Mouse (Mus musculus) lung, adult 2 months (tissue): ENCODE data around the gene Usp16. TPM values are rescaled to one million over a fixed set of nuclear protein-coding genes. Genes with fewer than 3 reads are reported as not detected.

Experiments
- DNase-seq: peaks from one replicate; pipeline ENCODE4 v3.0.0; 2022
- H3K4me1 ChIP-seq: fragments of 200-500 bp; 2 replicates; pipeline ENCODE4 v1.6.1; 2011; ENCODE audit warnings: low read length; ENCODE audit not compliant: control insufficient read depth, insufficient read depth
- H3K4me3 ChIP-seq: fragments of 200-500 bp; replicated peaks from 2 replicates; pipeline ENCODE3; 2011; ENCODE audit warnings: low read depth, mild to moderate bottlenecking, control low read depth, low read length; ENCODE audit errors: extremely low read depth
- CTCF ChIP-seq: fragments of 200-500 bp; IDR thresholded peaks from 2 replicates; pipeline ENCODE4 v1.5.1; 2011; ENCODE audit warnings: mild to moderate bottlenecking, low read length, control low read depth; ENCODE audit not compliant: insufficient read depth
- POLR2A ChIP-seq: fragments of 200-500 bp; IDR thresholded peaks from 2 replicates; pipeline ENCODE4 v1.6.1; 2011; ENCODE audit warnings: low read depth, mild to moderate bottlenecking, control low read depth, low read length, borderline replicate concordance; ENCODE audit errors: extremely low read depth
- WGBS: fragments of 180-500 bp; shearing (Covaris S2); methylation state at CpG from one replicate; pipeline ENCODE4 v1.1.7; 2018; 5-methylcytosine and 5-hydroxymethylcytosine counted together
- polyA plus RNA-seq: library from polyadenylated mRNA; depleted of rRNA; stranded (reverse); fragments of >200 nt; gene quantifications from 2 replicates; pipeline ENCODE4 v1.2.3, GENCODE M21; 2012

The Usp16 gene
- polyA plus RNA-seq, 1 experiment, result 19.0 TPM

DNA sequence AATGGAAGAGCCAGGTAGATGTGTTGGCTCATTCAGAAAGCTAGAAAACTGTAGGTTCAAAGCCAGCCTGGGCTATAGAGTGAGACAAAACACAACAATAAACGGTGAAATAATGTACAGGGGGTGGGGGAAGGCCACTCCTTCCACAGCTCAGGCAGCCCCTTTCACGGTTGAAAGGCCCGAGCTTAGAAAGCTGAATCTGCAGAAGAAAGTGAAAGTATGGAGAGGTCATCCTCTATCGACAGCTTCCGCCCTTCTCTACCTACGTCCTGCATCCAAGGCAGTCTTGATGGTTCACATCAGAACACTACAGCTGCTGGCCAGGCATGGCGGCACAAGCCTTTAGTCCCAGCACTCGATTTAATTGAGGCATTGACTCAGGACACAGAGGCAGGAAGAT lies 15.8 kb upstream of the Usp16 start:
- Histone ChIP-seq H3K4me3 (no peak overlapping the region), H3K4me1 (peaks cover 5% of the 10 kb centered on the region; the same call in 1 of the 2 replicates)
- 88% methylated on average over 8 of the region's 8 CpGs for WGBS
- no peak for DNase-seq
- TF ChIP-seq POLR2A (no peak), CTCF (no peak)

GRCm38 (mm10) chr16:87440184-87440686 lies 14.3 kb upstream of the Usp16 start, which contains the start of gene Rwdd2b:
TSS of gene Rwdd2b (minus strand) at chr16:87440573.
- H3K4me1 ChIP-seq, result peaks cover 5% of the 10 kb centered on the region; the same call in 1 of the 2 replicates
- peak within 1 kb of the TSS; percentile 98 for H3K4me3 ChIP-seq
- WGBS, result under 1% methylated on average over 38 of the region's 38 CpGs
- TF ChIP-seq CTCF (no peak), POLR2A (peak; percentile 62; the same call in 1 of the 2 replicates)
- peak; percentile 94 for DNase-seq

GRCm38 (mm10) chr16:87441089-87441488 lies 13.4 kb upstream of the Usp16 start:
- DNase-seq, result no peak
- Histone ChIP-seq H3K4me3 (peak overlapping the region; percentile 98), H3K4me1 (peaks cover 5% of the 10 kb centered on the region; the same call in 1 of the 2 replicates)
- no peak for TF ChIP-seq POLR2A
- TF ChIP-seq CTCF, result no peak
- 19% methylated on average over 9 of the region's 9 CpGs for WGBS

DNA sequence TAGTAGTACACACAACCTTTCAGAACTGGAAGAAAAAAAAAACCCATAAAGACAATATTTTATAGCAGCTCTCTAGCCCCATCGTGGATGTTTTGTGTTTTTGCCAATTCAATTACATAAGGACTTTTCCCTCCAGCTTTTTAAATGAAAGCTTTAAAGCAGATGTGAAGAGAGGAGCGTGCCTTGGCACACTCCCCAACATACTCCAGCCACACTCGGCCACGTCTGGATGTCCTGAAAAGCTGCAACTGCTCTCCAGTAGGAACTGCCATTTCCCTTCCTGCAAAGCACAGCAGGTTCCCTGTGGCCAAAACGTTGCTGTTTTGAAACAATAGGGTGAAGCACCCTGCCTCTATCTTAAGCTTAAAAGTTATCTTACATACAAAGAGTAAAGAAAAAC lies 12.2 kb upstream of the Usp16 start:
- DNase-seq, result no peak
- TF ChIP-seq CTCF (no peak), POLR2A (no peak)
- WGBS, result 27% methylated on average over 5 of the region's 5 CpGs
- Histone ChIP-seq H3K4me1 (peaks cover 5% of the 10 kb centered on the region; the same call in 1 of the 2 replicates), H3K4me3 (no peak overlapping the region)

- TF ChIP-seq CTCF, result no peak
- TF ChIP-seq POLR2A, result no peak
- Histone ChIP-seq H3K4me1 (peaks cover 5% of the 10 kb centered on the region; the same call in 1 of the 2 replicates), H3K4me3 (no peak overlapping the region)
- DNase-seq, result no peak
These were observed 11.3 kb upstream of the Usp16 start for GRCm38 (mm10) chr16:87443245-87443644.

GRCm38 (mm10) chr16:87444071-87444470 lies 10.4 kb upstream of the Usp16 start:
- WGBS, result 33% methylated on average over 1 of the region's 1 CpGs
- Histone ChIP-seq H3K4me1 (peaks cover 5% of the 10 kb centered on the region; the same call in 1 of the 2 replicates), H3K4me3 (no peak overlapping the region)
- TF ChIP-seq POLR2A (no peak), CTCF (no peak)
- no peak for DNase-seq

DNA sequence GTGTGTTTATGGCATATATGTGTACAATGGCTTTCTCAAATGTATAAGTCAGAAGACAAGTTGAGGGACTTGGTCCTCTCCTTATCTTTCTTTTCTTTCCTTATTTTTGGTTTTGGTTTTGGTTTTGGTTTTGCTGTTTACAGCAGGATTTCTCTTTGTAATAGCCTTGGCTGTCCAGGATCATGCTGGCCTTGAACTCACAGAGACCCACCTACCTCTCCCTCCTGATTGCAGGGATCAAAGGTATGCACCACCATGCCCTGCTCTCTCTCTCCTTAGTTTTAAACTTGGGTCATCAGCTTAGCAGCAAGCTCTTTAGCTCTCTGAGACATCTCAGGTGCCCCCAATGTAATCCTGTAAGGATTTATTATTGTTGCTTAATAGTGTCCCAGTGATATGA lies 9.4 kb upstream of the Usp16 start:
- H3K4me3 ChIP-seq, result no peak overlapping the region

DNA sequence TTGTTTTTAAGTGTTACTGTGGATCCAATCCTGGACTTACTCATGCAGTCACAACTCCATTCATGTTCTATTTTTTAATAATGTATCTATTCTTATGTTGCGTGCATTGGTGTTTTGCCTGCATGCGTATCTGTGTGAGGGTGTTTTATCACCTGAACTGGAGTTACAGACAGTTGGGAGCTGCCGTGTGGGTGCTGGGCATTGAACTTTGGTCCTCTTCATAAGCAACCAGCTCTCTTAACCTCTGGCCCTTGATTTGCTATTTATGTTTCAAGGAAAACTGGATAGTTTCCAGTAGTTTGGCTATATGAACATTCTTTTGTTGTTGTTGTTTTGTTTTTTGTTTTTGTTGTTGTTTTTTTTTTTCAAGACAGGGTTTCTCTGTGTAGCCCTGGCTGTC lies 9.0 kb upstream of the Usp16 start:
- DNase-seq, result no peak
- no peak for TF ChIP-seq POLR2A
- no peak for TF ChIP-seq CTCF
- Histone ChIP-seq H3K4me3 (no peak overlapping the region), H3K4me1 (peaks cover 3% of the 10 kb centered on the region; the same call in 1 of the 2 replicates)
- WGBS, result 92% methylated on average over 3 of the region's 3 CpGs

More for the DNA sequence above, 9.4 kb upstream of the Usp16 start:
- no peak for DNase-seq
- TF ChIP-seq POLR2A, result no peak
- no peak for TF ChIP-seq CTCF
- H3K4me1 ChIP-seq, result peaks cover 3% of the 10 kb centered on the region; the same call in 1 of the 2 replicates

- H3K4me1 ChIP-seq, result peaks cover 11% of the 10 kb centered on the region
- DNase-seq, result no peak
- 90% methylated on average over 2 of the region's 2 CpGs for WGBS
- no peak overlapping the region for H3K4me3 ChIP-seq
- TF ChIP-seq CTCF, result no peak
- TF ChIP-seq POLR2A, result no peak
These were observed 1.3 kb upstream of the Usp16 start for GRCm38 (mm10) chr16:87453226-87453625.

- DNase-seq, result no peak
- TF ChIP-seq POLR2A, result no peak
- no peak for TF ChIP-seq CTCF
- WGBS, result under 1% methylated on average over 38 of the region's 38 CpGs
These were observed 693 bp downstream of the Usp16 start for GRCm38 (mm10) chr16:87455180-87455611.

More at GRCm38 (mm10) chr16:87455180-87455611, 693 bp downstream of the Usp16 start:
- Histone ChIP-seq H3K4me1 (peaks cover 11% of the 10 kb centered on the region), H3K4me3 (peak overlapping the region; percentile 72)
